Mouse (Mus musculus) heart, embryonic 14.5 days (tissue): ENCODE measurements at regions not wholly inside any gene's neighbourhood (a gene's known extent, or its start where the extent isn't known, plus 50 kb on each side); places are given as distances from the start of the nearest gene placed in this dataset.

Source experiments
- ATAC-seq: fragments of 200-750 bp; cut with Nextera tagmentation; 2 replicates; pipeline ENCODE4 v1.8.0; 2017; ENCODE audit warnings: low read depth, moderate TSS enrichment; ENCODE audit not compliant: insufficient number of reproducible peaks, insufficient read depth, low FRiP score
- H3K27ac ChIP-seq, 2 experiments: fragments of 200-500 bp in 1 of 2; fragments of 300-500 bp in 1 of 2; sonication (generic) in 1 of 2; replicated peaks in 1 of 2; 2 replicates each; pipeline ENCODE4 v1.5.1; 2012 to 2014; ENCODE audit warnings: low read depth in 2 of 2, low read length in 2 of 2, control low read depth in 1 of 2, mild to moderate bottlenecking in 1 of 2, mixed read lengths in 1 of 2; ENCODE audit not compliant: control insufficient read depth in 1 of 2, insufficient read depth in 1 of 2
- H3K27me3 ChIP-seq: fragments of 300-500 bp; sonication (generic); 2 replicates; pipeline ENCODE4 v1.6.1; 2014; ENCODE audit warnings: mild to moderate bottlenecking, low read length, control low read depth; ENCODE audit not compliant: control insufficient read depth, insufficient read depth
- H3K36me3 ChIP-seq: fragments of 300-500 bp; sonication (generic); 2 replicates; pipeline ENCODE4 v1.6.1; 2014; ENCODE audit warnings: mild to moderate bottlenecking, control low read depth, low read length, mixed read lengths; ENCODE audit not compliant: control insufficient read depth, insufficient read depth
- H3K4me1 ChIP-seq, 2 experiments: fragments of 200-500 bp in 1 of 2; fragments of 300-500 bp in 1 of 2; sonication (generic) in 1 of 2; 2 replicates each; pipeline ENCODE4 v1.6.1; 2012 to 2014; ENCODE audit warnings: low read length in 2 of 2, control low read depth in 1 of 2, mixed read lengths in 1 of 2; ENCODE audit not compliant: control insufficient read depth in 2 of 2, insufficient read depth in 2 of 2
- H3K4me2 ChIP-seq: fragments of 300-500 bp; sonication (generic); 2 replicates; pipeline ENCODE4 v1.6.1; 2014; ENCODE audit warnings: mild to moderate bottlenecking, low read length
- H3K4me3 ChIP-seq, 2 experiments: fragments of 200-500 bp in 1 of 2; fragments of 300-500 bp in 1 of 2; sonication (generic) in 1 of 2; 2 replicates each; pipeline ENCODE4 v1.5.1; 2012 to 2014; ENCODE audit warnings: low read length in 2 of 2, mild to moderate bottlenecking in 2 of 2, control low read depth in 1 of 2, low read depth in 1 of 2, moderate library complexity in 1 of 2; ENCODE audit not compliant: control insufficient read depth in 1 of 2, insufficient read depth in 1 of 2
- H3K9ac ChIP-seq: fragments of 300-500 bp; sonication (generic); 2 replicates; pipeline ENCODE4 v1.6.1; 2014; ENCODE audit warnings: mild to moderate bottlenecking, low read length
- H3K9me3 ChIP-seq: fragments of 300-500 bp; sonication (generic); 2 replicates; pipeline ENCODE4 v1.6.1; 2016; ENCODE audit warnings: low read length, control low read depth; ENCODE audit not compliant: control insufficient read depth
- WGBS: fragments of 180-500 bp; shearing (Covaris S2); extraction: QIAGEN DNeasy Blood & Tissue Kit; methylation state at CpG from one replicate; pipeline ENCODE4 v1.1.7; 2014; 5-methylcytosine and 5-hydroxymethylcytosine counted together

DNA sequence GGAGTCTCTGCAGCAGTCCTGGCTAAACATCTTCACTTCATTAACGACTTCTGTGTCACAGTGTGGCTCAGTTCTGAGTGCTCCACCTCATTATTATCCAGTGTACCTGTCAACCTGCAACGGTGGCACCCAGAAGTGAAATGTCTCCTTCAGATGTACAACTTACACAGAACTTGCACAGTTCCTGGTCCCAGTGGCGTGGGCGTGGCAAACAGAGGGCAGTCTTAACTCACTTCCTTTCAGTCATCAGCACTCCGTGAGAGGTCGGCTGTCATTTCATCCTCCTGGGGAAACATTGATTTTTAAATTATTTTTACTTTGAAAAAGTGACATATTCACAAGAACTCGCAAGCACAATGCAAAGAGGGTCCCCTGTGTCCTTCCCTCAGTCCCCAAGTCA, 103.6 kb upstream of the Teddm2 start:
- Histone ChIP-seq H3K4me2 (no peak overlapping the region), H3K36me3 (no peaks in the 10 kb centered on the region), H3K4me3 (no peak overlapping the region), H3K9ac (no peak overlapping the region), H3K4me1 (peaks cover under 1 to 4% of the 10 kb centered on the region in 2 experiments; a peak in 1 of 4 replicates), H3K9me3 (no peaks in the 10 kb centered on the region), H3K27me3 (no peaks in the 10 kb centered on the region), H3K27ac (no peak overlapping the region)
- ATAC-seq: no peak
- WGBS: 58% methylated on average over 7 of the region's 7 CpGs

DNA sequence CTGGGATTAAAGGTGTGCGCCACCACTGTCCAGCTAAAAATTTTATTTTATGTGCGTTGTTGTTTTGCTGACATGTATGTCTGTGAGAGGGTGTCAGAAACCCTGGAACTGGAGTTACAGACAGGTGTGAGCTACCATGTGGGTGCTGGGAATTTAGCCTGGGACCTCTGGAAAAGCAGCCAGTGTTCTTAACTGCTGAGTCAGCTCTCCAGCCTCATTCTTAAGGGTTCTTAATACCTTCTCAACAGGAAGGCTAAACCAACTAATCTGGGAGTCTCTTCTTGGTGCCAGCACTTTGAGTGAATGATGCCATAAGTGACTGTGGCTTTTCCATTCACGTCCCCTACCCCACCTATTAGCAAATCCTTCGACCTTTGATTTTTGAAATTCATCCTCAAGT, 104.6 kb upstream of the Teddm2 start:
- no peak overlapping the region for H3K27ac ChIP-seq
- WGBS: 89% methylated on average over 4 of the region's 4 CpGs

DNA sequence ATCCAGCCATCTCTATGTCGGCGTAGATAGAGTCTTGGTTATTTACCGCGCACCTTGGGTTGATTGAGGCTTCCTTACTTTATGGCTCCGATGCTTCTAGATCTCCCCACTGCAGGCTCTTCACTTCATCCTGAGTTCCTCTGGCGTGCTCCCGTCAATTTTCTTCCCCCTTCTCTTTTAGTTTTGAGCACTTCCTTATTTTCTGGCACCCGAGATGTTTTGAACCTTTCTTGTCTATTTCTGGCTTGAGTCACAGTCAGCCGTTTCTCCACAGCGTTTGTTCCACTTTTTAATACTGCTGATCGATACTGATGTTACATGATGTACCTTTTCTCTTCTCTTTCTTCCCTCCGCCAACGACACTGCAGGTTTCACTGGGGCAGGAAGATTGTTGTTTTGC, 106.0 kb upstream of the Teddm2 start:
- no peak for ATAC-seq
- no peaks in the 10 kb centered on the region for H3K36me3 ChIP-seq
- H3K4me1 ChIP-seq: peaks cover 3 to 4% of the 10 kb centered on the region in 2 experiments; a peak in 1 of 4 replicates
- H3K9ac ChIP-seq: no peak overlapping the region
- no peak overlapping the region for H3K27ac ChIP-seq
- H3K4me3 ChIP-seq: no peak overlapping the region
- H3K27me3 ChIP-seq: no peaks in the 10 kb centered on the region
- H3K9me3 ChIP-seq: no peaks in the 10 kb centered on the region
- WGBS: 84% methylated on average over 13 of the region's 13 CpGs
- no peak overlapping the region for H3K4me2 ChIP-seq

More for the DNA sequence above, 104.6 kb upstream of the Teddm2 start:
- no peaks in the 10 kb centered on the region for H3K27me3 ChIP-seq
- H3K4me1 ChIP-seq: peaks cover 3 to 4% of the 10 kb centered on the region in 2 experiments; a peak in 1 of 4 replicates
- H3K4me2 ChIP-seq: no peak overlapping the region
- no peak for ATAC-seq
- no peaks in the 10 kb centered on the region for H3K9me3 ChIP-seq
- no peak overlapping the region for H3K4me3 ChIP-seq
- H3K36me3 ChIP-seq: no peaks in the 10 kb centered on the region
- no peak overlapping the region for H3K9ac ChIP-seq

DNA sequence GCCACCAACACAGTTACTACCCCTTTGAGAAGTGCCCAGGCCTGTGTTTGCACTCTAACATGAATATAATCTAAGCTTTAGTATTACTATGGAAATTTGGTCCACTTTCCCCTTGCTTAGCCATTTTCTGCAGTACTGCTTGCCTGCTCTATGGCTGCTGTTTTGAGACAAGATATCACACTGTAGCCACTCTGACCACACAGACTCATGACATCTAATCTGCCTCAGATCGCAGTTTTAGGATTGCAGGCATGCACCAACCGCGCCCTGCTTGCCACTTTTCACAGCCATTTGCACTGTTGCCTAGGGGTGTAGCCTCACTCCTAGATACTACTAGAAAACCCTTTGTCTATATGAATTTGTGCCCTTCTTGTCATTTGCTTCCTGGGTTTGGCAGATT, 107.4 kb upstream of the Teddm2 start:
- H3K4me2 ChIP-seq: no peak overlapping the region
- 89% methylated on average over 3 of the region's 3 CpGs for WGBS
- H3K9me3 ChIP-seq: no peaks in the 10 kb centered on the region
- H3K27me3 ChIP-seq: no peaks in the 10 kb centered on the region
- H3K4me1 ChIP-seq: peaks cover 3 to 4% of the 10 kb centered on the region in 2 experiments; a peak in 1 of 4 replicates
- H3K9ac ChIP-seq: no peak overlapping the region
- no peak for ATAC-seq
- H3K4me3 ChIP-seq: no peak overlapping the region
- no peak overlapping the region for H3K27ac ChIP-seq
- no peaks in the 10 kb centered on the region for H3K36me3 ChIP-seq

DNA sequence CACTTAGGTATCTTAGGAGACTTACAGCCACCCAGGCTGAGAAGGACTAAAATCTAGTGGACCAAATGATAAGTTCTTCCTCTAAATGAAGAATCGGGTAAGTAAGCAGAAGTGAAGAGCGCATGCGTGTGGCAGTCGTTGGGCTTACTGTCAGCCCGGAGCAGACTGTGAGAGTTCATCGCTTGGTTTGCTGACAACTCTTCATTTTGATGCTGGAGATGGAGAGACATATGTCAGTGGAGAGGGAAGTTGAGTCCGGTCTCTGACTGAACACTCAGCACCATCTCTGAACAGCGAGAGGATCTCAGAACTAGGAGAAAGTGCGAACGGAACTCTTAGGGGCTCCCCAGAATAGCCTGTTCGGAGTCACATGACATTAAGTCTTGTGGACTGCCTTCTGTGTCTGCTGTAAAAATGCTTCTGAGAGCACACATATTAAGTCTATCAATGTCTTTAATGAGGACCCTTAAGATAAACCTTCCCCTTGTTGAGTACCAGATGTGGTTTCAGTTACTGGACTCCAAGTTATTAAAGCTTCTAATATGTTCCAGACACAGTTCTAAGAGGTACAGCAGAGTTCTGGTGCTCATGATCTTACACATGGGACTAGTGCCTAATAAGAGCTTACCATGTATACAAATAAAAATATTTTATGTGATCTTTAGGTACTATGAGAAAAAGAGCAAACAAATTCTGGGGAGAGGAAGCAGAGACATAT, 108.7 kb upstream of the Teddm2 start:
- no peak overlapping the region for H3K4me2 ChIP-seq

DNA sequence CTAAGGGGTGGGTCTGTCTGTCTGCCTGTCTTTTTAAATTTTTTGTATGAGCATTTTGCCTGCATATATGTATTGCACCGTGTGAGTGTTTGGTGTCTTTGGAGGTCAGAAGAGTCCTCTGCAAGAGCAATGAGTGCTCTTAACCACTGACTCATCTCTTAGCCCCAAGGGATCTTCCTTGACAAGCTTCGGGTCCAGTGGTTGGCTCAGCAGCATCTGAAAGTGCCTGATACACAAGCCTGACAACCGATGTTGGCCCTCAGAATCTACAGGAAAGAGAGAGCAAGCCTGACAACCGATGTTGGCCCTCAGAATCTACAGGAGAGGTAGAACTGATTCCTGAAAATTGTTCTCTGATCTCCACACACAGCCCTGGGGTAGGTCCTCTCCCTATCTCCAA, 110.7 kb upstream of the Teddm2 start:
- Histone ChIP-seq H3K27me3 (no peaks in the 10 kb centered on the region), H3K36me3 (no peaks in the 10 kb centered on the region), H3K9ac (no peak overlapping the region), H3K4me1 (peaks cover 3 to 4% of the 10 kb centered on the region in 2 experiments; a peak in 1 of 4 replicates), H3K4me3 (no peak overlapping the region), H3K4me2 (no peak overlapping the region), H3K9me3 (no peaks in the 10 kb centered on the region), H3K27ac (no peak overlapping the region)
- no peak for ATAC-seq
- WGBS: 69% methylated on average over 4 of the region's 4 CpGs

More for the DNA sequence above, 108.7 kb upstream of the Teddm2 start:
- peaks cover 3 to 4% of the 10 kb centered on the region in 2 experiments; a peak in 1 of 4 replicates for H3K4me1 ChIP-seq
- H3K9ac ChIP-seq: no peak overlapping the region
- ATAC-seq: no peak
- no peaks in the 10 kb centered on the region for H3K27me3 ChIP-seq
- H3K36me3 ChIP-seq: no peaks in the 10 kb centered on the region
- WGBS: 61% methylated on average over 11 of the region's 11 CpGs
- no peak overlapping the region for H3K4me3 ChIP-seq
- H3K9me3 ChIP-seq: no peaks in the 10 kb centered on the region
- no peak overlapping the region for H3K27ac ChIP-seq

DNA sequence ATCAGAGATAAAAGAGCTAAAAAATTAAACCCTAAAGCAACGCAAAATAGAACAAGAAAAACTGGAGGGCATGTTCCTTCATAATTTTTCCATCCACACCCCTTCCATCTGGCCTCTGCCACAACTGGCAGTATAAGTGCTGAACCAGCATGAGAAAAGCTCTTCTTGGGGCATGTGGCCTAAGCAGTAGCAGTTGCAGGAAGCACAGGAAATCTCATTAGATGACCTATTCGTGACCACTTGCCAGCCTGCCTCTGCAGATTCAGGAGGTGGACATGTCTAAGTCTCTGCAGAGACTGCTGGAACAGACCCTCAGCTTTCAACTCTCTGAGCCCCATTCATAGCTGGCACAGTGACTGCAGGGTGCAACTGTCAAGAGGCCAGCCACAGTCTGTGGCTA, 116.5 kb upstream of the Teddm2 start:
- ATAC-seq: no peak
- H3K4me2 ChIP-seq: no peak overlapping the region
- no peak overlapping the region for H3K9ac ChIP-seq
- 56% methylated on average over 2 of the region's 2 CpGs for WGBS
- H3K27ac ChIP-seq: no peak overlapping the region
- H3K36me3 ChIP-seq: no peaks in the 10 kb centered on the region
- H3K9me3 ChIP-seq: no peaks in the 10 kb centered on the region
- H3K4me1 ChIP-seq: no peaks in the 10 kb centered on the region
- H3K4me3 ChIP-seq: no peak overlapping the region
- H3K27me3 ChIP-seq: no peaks in the 10 kb centered on the region

DNA sequence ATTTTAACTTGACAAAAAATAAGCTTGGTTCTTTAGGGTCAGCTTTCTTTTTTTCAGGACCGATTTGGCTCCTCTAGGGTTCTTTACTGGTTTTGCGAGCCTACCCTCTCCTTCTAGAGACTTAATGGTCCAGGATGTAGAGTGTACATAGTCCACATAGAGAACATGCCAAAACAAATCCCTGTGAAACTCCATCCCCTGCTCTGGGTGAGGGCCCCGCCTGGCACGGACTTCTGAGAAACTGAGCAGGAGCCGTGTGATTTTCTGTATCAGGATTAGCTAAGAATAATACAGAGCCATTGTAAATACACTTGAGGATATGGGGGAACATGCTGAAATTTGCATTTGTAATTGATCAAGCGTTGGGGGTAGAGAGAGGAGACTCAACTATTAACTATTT, 118.2 kb upstream of the Teddm2 start:
- H3K9me3 ChIP-seq: no peaks in the 10 kb centered on the region
- no peaks in the 10 kb centered on the region for H3K27me3 ChIP-seq
- ATAC-seq: no peak
- H3K4me2 ChIP-seq: no peak overlapping the region
- H3K9ac ChIP-seq: no peak overlapping the region
- H3K36me3 ChIP-seq: no peaks in the 10 kb centered on the region
- 81% methylated on average over 6 of the region's 6 CpGs for WGBS
- no peaks in the 10 kb centered on the region for H3K4me1 ChIP-seq
- H3K27ac ChIP-seq: no peak overlapping the region
- H3K4me3 ChIP-seq: no peak overlapping the region
